Mouse (Mus musculus) limb, embryonic 12.5 days (tissue): ENCODE measurements around the gene Atg101. TPM values are rescaled to one million over a fixed set of nuclear protein-coding genes. Genes with fewer than 3 reads are reported as not detected.
A peak's percentile ranks its signal among the peaks of the same experiment; 100 is the strongest.

Experiments used
- ATAC-seq: fragments of 200-750 bp; cut with Nextera tagmentation; 2 replicates; pipeline ENCODE4 v1.8.0; 2017; ENCODE audit warnings: low read depth, moderate TSS enrichment; ENCODE audit not compliant: insufficient number of reproducible peaks, insufficient read depth, low FRiP score, low TSS enrichment
- H3K27ac ChIP-seq: fragments of 300-500 bp; sonication (generic); 2 replicates; pipeline ENCODE4 v1.5.1; 2016; ENCODE audit warnings: mild to moderate bottlenecking, moderate library complexity
- H3K27me3 ChIP-seq: fragments of 300-500 bp; sonication (generic); 2 replicates; pipeline ENCODE4 v1.6.1; 2016; ENCODE audit warnings: mild to moderate bottlenecking, moderate library complexity
- H3K36me3 ChIP-seq: fragments of 300-500 bp; sonication (generic); 2 replicates; pipeline ENCODE4 v1.6.1; 2016; ENCODE audit warnings: mild to moderate bottlenecking, moderate library complexity
- H3K4me1 ChIP-seq: fragments of 300-500 bp; sonication (generic); replicated peaks from 2 replicates; pipeline ENCODE4 v1.6.1; 2016
- H3K4me2 ChIP-seq: fragments of 300-500 bp; sonication (generic); 2 replicates; pipeline ENCODE4 v1.6.1; 2016; ENCODE audit warnings: mild to moderate bottlenecking, moderate library complexity
- H3K4me3 ChIP-seq: fragments of 300-500 bp; sonication (generic); replicated peaks from 2 replicates; pipeline ENCODE4 v1.5.1; 2016; ENCODE audit warnings: mild to moderate bottlenecking
- H3K9ac ChIP-seq: fragments of 300-500 bp; sonication (generic); replicated peaks from 2 replicates; pipeline ENCODE4 v1.6.1; 2016; ENCODE audit warnings: mild to moderate bottlenecking, moderate library complexity
- H3K9me3 ChIP-seq: fragments of 300-500 bp; sonication (generic); 2 replicates; pipeline ENCODE4 v1.6.1; 2016; ENCODE audit warnings: mild to moderate bottlenecking, moderate library complexity
- WGBS: fragments of 180-500 bp; shearing (Covaris S2); methylation state at CpG from one replicate; pipeline ENCODE4 v1.1.7; 2016; 5-methylcytosine and 5-hydroxymethylcytosine counted together
- polyA plus RNA-seq: library from polyadenylated mRNA; unstranded; fragments of >200 nt; fragmentation: Nextera tagmentation; extraction: Ambion mirVana; gene quantifications from 2 replicates; pipeline ENCODE4 v1.2.1, GENCODE M21; 2016

Atg101 gene
- polyA plus RNA-seq, 1 experiment from 2014 or later, result 67.4 TPM

GRCm38 (mm10) chr15:101290354-101290753, 6.3 kb downstream of the Atg101 start:
- H3K27ac ChIP-seq, result no peak overlapping the region
- ATAC-seq, result no peak
- peaks cover 64% of the 10 kb centered on the region for H3K36me3 ChIP-seq
- H3K4me1 ChIP-seq, result peaks cover 33% of the 10 kb centered on the region
- 95% methylated on average over 15 of the region's 15 CpGs for WGBS
- no peak overlapping the region for H3K9ac ChIP-seq
- no peak overlapping the region for H3K4me2 ChIP-seq
- no peaks in the 10 kb centered on the region for H3K27me3 ChIP-seq
- H3K9me3 ChIP-seq, result no peaks in the 10 kb centered on the region
- H3K4me3 ChIP-seq, result no peak overlapping the region

GRCm38 (mm10) chr15:101292012-101292411, 7.9 kb downstream of the Atg101 start:
- Histone ChIP-seq H3K4me1 (peaks cover 33% of the 10 kb centered on the region), H3K4me3 (no peak overlapping the region), H3K27me3 (no peaks in the 10 kb centered on the region), H3K27ac (no peak overlapping the region), H3K36me3 (peaks cover 53% of the 10 kb centered on the region), H3K9me3 (no peaks in the 10 kb centered on the region), H3K9ac (no peak overlapping the region), H3K4me2 (no peak overlapping the region)
- no peak for ATAC-seq
- 91% methylated on average over 3 of the region's 3 CpGs for WGBS

- Histone ChIP-seq H3K9ac (peak within 1 kb of the TSS; percentile 14; the same call in 1 of the 2 replicates), H3K36me3 (peaks cover 42% of the 10 kb centered on the region), H3K4me1 (peaks cover 35% of the 10 kb centered on the region), H3K27me3 (no peaks in the 10 kb centered on the region), H3K27ac (peak within 1 kb of the TSS; percentile 72), H3K4me3 (0 out of 2 replicates have a peak within 1 kb of the TSS, but pooled peaks have one; percentile 1), H3K9me3 (no peaks in the 10 kb centered on the region), H3K4me2 (peak within 1 kb of the TSS; percentile 20)
- no peak for ATAC-seq
- 42% methylated on average over 18 of the region's 18 CpGs for WGBS
Observed at GRCm38 (mm10) chr15:101293025-101293621, 9.1 kb downstream of the Atg101 start, which contains the start of gene 6030408B16Rik. 6030408B16Rik (plus strand) TSS chr15:101293212.

GRCm38 (mm10) chr15:101294028-101294894, 10.2 kb downstream of the Atg101 start:
- WGBS, result 40% methylated on average over 16 of the region's 16 CpGs
- peaks cover 41% of the 10 kb centered on the region for H3K4me1 ChIP-seq
- H3K4me3 ChIP-seq, result 0 out of 2 replicates have a peak overlapping the region, but pooled peaks have one; percentile 1
- peak overlapping the region; percentile 27; the same call in 1 of the 2 replicates for H3K9ac ChIP-seq
- H3K9me3 ChIP-seq, result no peaks in the 10 kb centered on the region
- no peaks in the 10 kb centered on the region for H3K27me3 ChIP-seq
- peaks cover 31% of the 10 kb centered on the region for H3K36me3 ChIP-seq
- peak overlapping the region; percentile 72 for H3K27ac ChIP-seq
- H3K4me2 ChIP-seq, result peak overlapping the region; percentile 20
- no peak for ATAC-seq

GRCm38 (mm10) chr15:101295106-101295505, 11.0 kb downstream of the Atg101 start:
- H3K27ac ChIP-seq, result no peak overlapping the region
- H3K36me3 ChIP-seq, result peaks cover 23% of the 10 kb centered on the region
- ATAC-seq, result no peak
- no peaks in the 10 kb centered on the region for H3K27me3 ChIP-seq
- no peak overlapping the region for H3K4me2 ChIP-seq
- H3K4me3 ChIP-seq, result no peak overlapping the region
- no peaks in the 10 kb centered on the region for H3K9me3 ChIP-seq
- 72% methylated on average over 7 of the region's 7 CpGs for WGBS
- H3K4me1 ChIP-seq, result peaks cover 41% of the 10 kb centered on the region
- H3K9ac ChIP-seq, result no peak overlapping the region

- H3K27ac ChIP-seq, result no peak overlapping the region
- H3K4me2 ChIP-seq, result no peak overlapping the region
- H3K9me3 ChIP-seq, result no peaks in the 10 kb centered on the region
- H3K4me3 ChIP-seq, result no peak overlapping the region
- H3K4me1 ChIP-seq, result peaks cover 41% of the 10 kb centered on the region
- 95% methylated on average over 10 of the region's 10 CpGs for WGBS
- H3K36me3 ChIP-seq, result peaks cover 17% of the 10 kb centered on the region
- no peak overlapping the region for H3K9ac ChIP-seq
- no peaks in the 10 kb centered on the region for H3K27me3 ChIP-seq
- no peak for ATAC-seq
Observed at GRCm38 (mm10) chr15:101295616-101296015, 11.5 kb downstream of the Atg101 start.

GRCm38 (mm10) chr15:101296091-101296490, 12.0 kb downstream of the Atg101 start:
- no peak for ATAC-seq
- Histone ChIP-seq H3K9me3 (no peaks in the 10 kb centered on the region), H3K27me3 (no peaks in the 10 kb centered on the region), H3K4me2 (no peak overlapping the region), H3K27ac (no peak overlapping the region), H3K36me3 (peaks cover 13% of the 10 kb centered on the region), H3K4me3 (no peak overlapping the region), H3K9ac (no peak overlapping the region), H3K4me1 (peaks cover 41% of the 10 kb centered on the region)
- 74% methylated on average over 11 of the region's 11 CpGs for WGBS

- no peaks in the 10 kb centered on the region for H3K27me3 ChIP-seq
- WGBS, result 37% methylated on average over 7 of the region's 7 CpGs
- H3K9ac ChIP-seq, result peak overlapping the region; percentile 57
- no peaks in the 10 kb centered on the region for H3K9me3 ChIP-seq
- peaks cover 38% of the 10 kb centered on the region for H3K4me1 ChIP-seq
- no peak overlapping the region for H3K4me3 ChIP-seq
- ATAC-seq, result no peak
- peak overlapping the region; percentile 46 for H3K4me2 ChIP-seq
- no peak overlapping the region for H3K27ac ChIP-seq
- H3K36me3 ChIP-seq, result no peaks in the 10 kb centered on the region
Observed at GRCm38 (mm10) chr15:101297988-101298387, 13.9 kb downstream of the Atg101 start.

- Histone ChIP-seq H3K9ac (peak overlapping the region; percentile 57), H3K4me1 (peaks cover 32% of the 10 kb centered on the region), H3K27me3 (no peaks in the 10 kb centered on the region), H3K9me3 (no peaks in the 10 kb centered on the region), H3K27ac (no peak overlapping the region), H3K36me3 (no peaks in the 10 kb centered on the region), H3K4me2 (peak overlapping the region; percentile 46), H3K4me3 (peak overlapping the region; percentile 19; the same call in 1 of the 2 replicates)
- WGBS, result 17% methylated on average over 7 of the region's 7 CpGs
- no peak for ATAC-seq
Observed at GRCm38 (mm10) chr15:101298550-101298949, 14.5 kb downstream of the Atg101 start.

GRCm38 (mm10) chr15:101299480-101299960, 15.4 kb downstream of the Atg101 start:
- ATAC-seq, result no peak
- WGBS, result 84% methylated on average over 14 of the region's 14 CpGs
- no peak overlapping the region for H3K4me3 ChIP-seq

GRCm38 (mm10) chr15:101300128-101300527, 16.1 kb downstream of the Atg101 start:
- H3K36me3 ChIP-seq, result no peaks in the 10 kb centered on the region
- no peak overlapping the region for H3K4me3 ChIP-seq
- H3K4me2 ChIP-seq, result no peak overlapping the region
- WGBS, result 72% methylated on average over 6 of the region's 6 CpGs
- no peak overlapping the region for H3K9ac ChIP-seq
- no peak for ATAC-seq
- no peaks in the 10 kb centered on the region for H3K27me3 ChIP-seq
- H3K9me3 ChIP-seq, result no peaks in the 10 kb centered on the region
- H3K4me1 ChIP-seq, result peaks cover 16% of the 10 kb centered on the region
- H3K27ac ChIP-seq, result no peak overlapping the region

More at GRCm38 (mm10) chr15:101299480-101299960, 15.4 kb downstream of the Atg101 start:
- no peak overlapping the region for H3K27ac ChIP-seq
- H3K4me1 ChIP-seq, result peaks cover 23% of the 10 kb centered on the region
- H3K9ac ChIP-seq, result no peak overlapping the region
- no peaks in the 10 kb centered on the region for H3K9me3 ChIP-seq
- H3K36me3 ChIP-seq, result no peaks in the 10 kb centered on the region
- no peaks in the 10 kb centered on the region for H3K27me3 ChIP-seq
- no peak overlapping the region for H3K4me2 ChIP-seq
